Mouse (Mus musculus): ENCODE results near the gene Susd6.

The Susd6 gene

GRCm38 (mm10) chr12:80839631-80840030 lies 49.3 kb downstream of the Susd6 start:
- DNase-seq: no peak

- no peak for DNase-seq
Observed at GRCm38 (mm10) chr12:80841618-80842017, 51.3 kb downstream of the Susd6 start.

GRCm38 (mm10) chr12:80842609-80843008 lies 52.3 kb downstream of the Susd6 start:
- no peak for DNase-seq

GRCm38 (mm10) chr12:80843236-80843635 lies 52.9 kb downstream of the Susd6 start:
- no peak for DNase-seq

GRCm38 (mm10) chr12:80843651-80844444 lies 53.5 kb downstream of the Susd6 start:
- no peak for DNase-seq

GRCm38 (mm10) chr12:80845901-80846300 lies 55.6 kb downstream of the Susd6 start:
- DNase-seq: no peak

GRCm38 (mm10) chr12:80846861-80847268 lies 56.6 kb downstream of the Susd6 start:
- DNase-seq: no peak

- DNase-seq: no peak
Observed at GRCm38 (mm10) chr12:80852001-80852400, 61.7 kb downstream of the Susd6 start.

- DNase-seq: no peak
Observed at GRCm38 (mm10) chr12:80853737-80854136, 63.4 kb downstream of the Susd6 start.

GRCm38 (mm10) chr12:80854671-80855070 lies 64.4 kb downstream of the Susd6 start:
- no peak for DNase-seq

- DNase-seq: no peak
Observed at GRCm38 (mm10) chr12:80855100-80855499, 64.8 kb downstream of the Susd6 start.

- no peak for DNase-seq
Observed at GRCm38 (mm10) chr12:80855581-80855980, 65.3 kb downstream of the Susd6 start.

GRCm38 (mm10) chr12:80857636-80858293 lies 67.5 kb downstream of the Susd6 start:
- no peak for DNase-seq

- DNase-seq: no peak
Observed at GRCm38 (mm10) chr12:80858307-80858706, 68.0 kb downstream of the Susd6 start.

- DNase-seq: no peak
Observed at GRCm38 (mm10) chr12:80861916-80862315, 71.6 kb downstream of the Susd6 start.

- no peak for DNase-seq
Observed at GRCm38 (mm10) chr12:80863370-80863769, 73.1 kb downstream of the Susd6 start.

GRCm38 (mm10) chr12:80865175-80865574 lies 74.9 kb downstream of the Susd6 start:
- no peak for DNase-seq

- no peak for DNase-seq
Observed at GRCm38 (mm10) chr12:80866023-80866422, 75.7 kb downstream of the Susd6 start.

GRCm38 (mm10) chr12:80867083-80867482 lies 76.8 kb downstream of the Susd6 start:
- DNase-seq: no peak

- DNase-seq: no peak
Observed at GRCm38 (mm10) chr12:80868401-80868800, 78.1 kb downstream of the Susd6 start.

- no peak for DNase-seq
Observed at GRCm38 (mm10) chr12:80877215-80878092, 87.1 kb downstream of the Susd6 start.

GRCm38 (mm10) chr12:80878093-80878430 lies 87.8 kb downstream of the Susd6 start:
- no peak for DNase-seq

GRCm38 (mm10) chr12:80878653-80879052 lies 88.3 kb downstream of the Susd6 start:
- no peak for DNase-seq

All from thymus, adult 18-20 months (tissue).